Mouse (Mus musculus): ENCODE measurements at regions not wholly inside any gene's neighbourhood (a gene's known extent, or its start where the extent isn't known, plus 50 kb on each side); places are given as distances from the start of the nearest gene placed in this dataset.
"Not testable (repeated sequence)": the region's sequence is repeated elsewhere in the genome, so short reads cannot be mapped to it uniquely, and the experiment has no call there.

- TF ChIP-seq CTCF, EP300 (IDR thresholded peaks at IDR 0.05): not testable (repeated sequence)
Measured at GRCm38 (mm10) chr8:99667693-99668092, 251.4 kb upstream of the Cdh8 start.

Measured in lung, postnatal 0 days (tissue).